Mouse (Mus musculus) stomach, embryonic 15.5 days (tissue): ENCODE measurements around the gene Cygb. TPM values are rescaled to one million over a fixed set of nuclear protein-coding genes. Genes with fewer than 3 reads are reported as not detected.
A peak's percentile ranks its signal among the peaks of the same experiment; 100 is the strongest.

Experiments
- ATAC-seq: fragments of 200-750 bp; cut with Nextera tagmentation; 2 replicates; pipeline ENCODE4 v1.8.0; 2017; ENCODE audit warnings: low read depth, moderate number of reproducible peaks, moderate TSS enrichment; ENCODE audit not compliant: insufficient read depth, low FRiP score
- H3K27ac ChIP-seq: fragments of 300-500 bp; sonication (generic); 2 replicates; pipeline ENCODE4 v1.5.1; 2015; ENCODE audit warnings: mild to moderate bottlenecking, inconsistent platforms
- H3K27me3 ChIP-seq: fragments of 300-500 bp; sonication (generic); replicated peaks from 2 replicates; pipeline ENCODE4 v1.6.1; 2015; ENCODE audit warnings: inconsistent platforms
- H3K36me3 ChIP-seq: fragments of 300-500 bp; sonication (generic); 2 replicates; pipeline ENCODE4 v1.6.1; 2015; ENCODE audit warnings: inconsistent platforms
- H3K4me1 ChIP-seq: fragments of 300-500 bp; sonication (generic); 2 replicates; pipeline ENCODE4 v1.6.1; 2015; ENCODE audit warnings: inconsistent platforms
- H3K4me2 ChIP-seq: fragments of 300-500 bp; sonication (generic); 2 replicates; pipeline ENCODE4 v1.6.1; 2015; ENCODE audit warnings: mild to moderate bottlenecking, inconsistent platforms
- H3K4me3 ChIP-seq: fragments of 300-500 bp; sonication (generic); replicated peaks from 2 replicates; pipeline ENCODE4 v1.5.1; 2015; ENCODE audit warnings: inconsistent platforms
- H3K9ac ChIP-seq: fragments of 300-500 bp; sonication (generic); 2 replicates; pipeline ENCODE4 v1.6.1; 2015; ENCODE audit warnings: inconsistent platforms
- H3K9me3 ChIP-seq: fragments of 300-500 bp; sonication (generic); 2 replicates; pipeline ENCODE4 v1.6.1; 2016; ENCODE audit warnings: inconsistent platforms
- WGBS: fragments of 180-500 bp; shearing (Covaris S2); methylation state at CpG from one replicate; pipeline ENCODE4 v1.1.7; 2015; 5-methylcytosine and 5-hydroxymethylcytosine counted together
- polyA plus RNA-seq: library from polyadenylated mRNA; unstranded; fragments of >200 nt; fragmentation: Nextera tagmentation; extraction: Ambion mirVana; gene quantifications from 2 replicates; pipeline ENCODE4 v1.2.1, GENCODE M21; 2015

Cygb gene
- polyA plus RNA-seq: 16.7 and 17.7 TPM in 2 replicates

DNA sequence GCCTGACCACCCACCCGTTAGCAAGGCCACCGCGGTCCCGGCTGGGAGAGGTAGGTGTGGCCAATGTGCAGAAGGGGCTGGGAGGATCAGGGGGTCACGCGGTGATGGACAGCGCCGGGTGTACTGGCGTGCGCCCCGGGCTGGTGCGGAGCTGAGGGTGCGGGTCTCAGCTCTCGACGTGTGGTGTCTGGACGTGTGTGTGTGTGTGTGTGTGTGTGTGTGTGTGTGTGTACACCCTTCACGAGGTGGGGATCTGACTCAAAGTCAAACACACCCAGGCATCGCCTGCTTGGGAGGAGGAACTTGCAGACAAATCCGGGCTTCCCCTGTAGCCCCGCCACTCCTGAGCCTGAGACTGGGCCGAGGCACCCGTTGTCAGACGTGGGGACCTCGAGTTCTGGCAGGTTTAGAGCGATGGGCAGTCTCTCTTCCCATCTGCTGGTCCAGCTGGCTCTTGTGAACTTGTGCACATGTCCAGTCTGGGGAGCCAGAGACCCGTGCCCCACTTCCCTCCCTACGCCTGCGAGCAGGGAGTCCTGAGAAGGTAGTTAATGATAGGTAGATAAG is at the start of gene Cygb:
Gene Cygb (minus strand): TSS at position 59 of the 567 bp plus-strand sequence.
- Histone ChIP-seq H3K27me3 (peaks cover 27% of the 10 kb centered on the region), H3K9ac (peak within 1 kb of the TSS; percentile 61), H3K9me3 (no peaks in the 10 kb centered on the region), H3K4me2 (peak within 1 kb of the TSS; percentile 94), H3K36me3 (no peaks in the 10 kb centered on the region), H3K4me3 (peak within 1 kb of the TSS; percentile 56), H3K4me1 (peaks cover 36% of the 10 kb centered on the region), H3K27ac (no peak within 1 kb of the TSS)
- ATAC-seq: no peak
- WGBS: 6% methylated on average over 28 of the region's 28 CpGs

DNA sequence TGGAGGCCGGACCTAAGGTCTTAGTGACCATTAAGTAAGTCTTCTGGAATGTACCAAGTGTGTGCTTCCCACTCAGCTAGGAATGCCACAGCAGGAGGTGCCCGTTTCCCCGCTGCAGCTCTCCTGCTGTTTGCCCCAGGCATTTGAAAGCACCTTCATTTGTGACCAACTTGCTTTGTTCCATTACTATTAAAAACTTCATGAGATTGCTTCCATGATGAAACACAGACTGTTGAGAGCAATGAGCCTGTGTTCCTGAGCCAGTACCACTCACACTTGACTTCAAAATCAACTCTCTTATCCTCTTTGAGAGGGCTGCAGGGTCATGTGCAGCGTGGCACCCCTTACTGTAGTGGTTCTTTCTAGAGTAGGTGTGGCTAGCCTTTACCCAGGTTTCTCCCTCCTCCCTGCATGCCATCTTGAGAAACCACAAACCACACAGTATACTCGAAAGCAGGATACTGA is 47.3 kb upstream of the Cygb start:
- no peak for ATAC-seq
- Histone ChIP-seq H3K9ac (no peak overlapping the region), H3K36me3 (no peaks in the 10 kb centered on the region), H3K4me3 (no peak overlapping the region), H3K27me3 (no peaks in the 10 kb centered on the region), H3K4me1 (no peaks in the 10 kb centered on the region), H3K4me2 (no peak overlapping the region), H3K9me3 (no peaks in the 10 kb centered on the region), H3K27ac (no peak overlapping the region)
- 44% methylated on average over 5 of the region's 5 CpGs for WGBS

DNA sequence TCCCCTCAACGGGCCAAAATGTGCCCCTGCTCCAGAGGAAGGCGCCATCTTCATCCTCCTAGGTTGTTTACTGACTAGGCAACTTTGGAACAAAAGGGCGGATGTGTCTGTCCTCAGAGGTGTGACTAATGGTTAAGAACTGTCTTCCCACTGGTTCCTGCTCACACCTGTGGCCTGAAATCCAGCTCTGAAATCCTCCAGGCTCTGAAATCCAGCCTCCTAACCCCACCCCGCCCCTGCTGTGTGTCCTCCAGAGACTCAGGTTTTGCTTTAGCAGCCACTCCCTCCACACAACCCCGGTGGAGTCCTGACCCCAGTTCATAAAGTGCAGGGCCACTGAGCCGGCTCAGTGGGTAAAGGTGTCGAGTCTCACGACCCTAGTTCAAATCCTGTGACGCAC is 43.4 kb upstream of the Cygb start:
- Histone ChIP-seq H3K4me3 (no peak overlapping the region), H3K9ac (no peak overlapping the region), H3K9me3 (no peaks in the 10 kb centered on the region), H3K36me3 (no peaks in the 10 kb centered on the region), H3K4me2 (no peak overlapping the region), H3K4me1 (peaks cover 10% of the 10 kb centered on the region; the same call in 1 of the 2 replicates), H3K27me3 (peaks cover 21% of the 10 kb centered on the region), H3K27ac (no peak overlapping the region)
- WGBS: 59% methylated on average over 9 of the region's 9 CpGs
- ATAC-seq: no peak

DNA sequence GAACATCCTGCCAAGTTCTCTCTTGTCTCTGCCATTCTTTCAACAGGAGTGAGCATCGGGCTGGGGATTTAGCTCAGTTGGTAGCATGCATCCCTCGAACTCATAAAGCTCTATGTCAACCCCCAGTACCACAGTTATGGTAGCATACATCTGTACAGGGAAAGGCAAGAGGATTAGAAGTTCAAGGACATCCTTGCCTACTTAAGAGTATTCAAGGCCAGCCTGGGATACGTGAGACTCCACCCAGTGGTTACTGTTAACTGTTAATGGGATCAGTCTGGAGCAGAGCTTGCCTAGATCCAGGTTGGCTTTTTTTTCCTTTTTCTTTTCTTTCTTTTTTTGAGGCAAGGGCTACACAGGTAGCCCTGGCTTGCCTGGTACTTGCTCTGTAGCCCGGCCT is 42.3 kb upstream of the Cygb start:
- Histone ChIP-seq H3K36me3 (no peaks in the 10 kb centered on the region), H3K4me3 (no peak overlapping the region), H3K4me2 (no peak overlapping the region), H3K4me1 (peaks cover 10% of the 10 kb centered on the region; the same call in 1 of the 2 replicates), H3K27me3 (peaks cover 21% of the 10 kb centered on the region), H3K9ac (no peak overlapping the region), H3K9me3 (no peaks in the 10 kb centered on the region), H3K27ac (no peak overlapping the region)
- 85% methylated on average over 4 of the region's 4 CpGs for WGBS
- ATAC-seq: no peak

DNA sequence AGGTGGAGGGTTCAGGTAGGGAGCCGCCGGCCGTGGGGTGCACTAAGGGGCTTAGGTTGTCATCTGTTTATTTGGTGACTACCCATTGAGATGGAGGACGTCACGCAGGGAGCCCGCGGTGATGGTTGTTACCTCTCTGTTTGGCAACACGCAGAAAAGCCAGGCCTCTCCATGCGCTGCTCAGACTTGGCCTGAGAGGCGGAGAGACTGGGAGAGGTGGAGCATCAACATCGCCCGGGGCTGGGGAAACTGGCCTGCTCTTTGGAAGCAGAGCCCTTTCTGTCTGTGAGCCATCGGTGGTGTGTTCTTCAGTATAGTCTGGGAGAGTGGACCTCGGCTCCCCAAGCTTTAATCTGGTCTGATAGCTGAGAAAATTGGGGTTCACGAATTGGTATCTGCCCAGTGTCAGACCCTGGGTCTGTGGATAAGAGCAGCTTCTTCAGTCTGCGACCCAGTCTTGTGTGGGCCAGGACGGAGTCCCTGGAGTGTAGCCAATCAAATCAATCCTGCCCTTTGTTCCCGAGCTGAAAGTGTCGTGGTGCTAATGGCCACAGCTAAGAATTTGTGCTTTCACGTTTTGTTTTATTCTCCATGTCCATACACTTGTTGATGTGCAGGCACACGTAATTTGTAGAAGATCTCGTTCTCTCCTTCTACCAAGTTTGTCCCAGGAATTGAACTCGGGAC is 41.2 kb upstream of the Cygb start:
- H3K27ac ChIP-seq: no peak overlapping the region
- H3K9ac ChIP-seq: no peak overlapping the region
- H3K4me3 ChIP-seq: peak overlapping the region; percentile 52; the same call in 1 of the 2 replicates
- no peaks in the 10 kb centered on the region for H3K36me3 ChIP-seq
- peaks cover 10% of the 10 kb centered on the region; the same call in 1 of the 2 replicates for H3K4me1 ChIP-seq
- H3K4me2 ChIP-seq: peak overlapping the region; percentile 93
- peaks cover 21% of the 10 kb centered on the region for H3K27me3 ChIP-seq
- H3K9me3 ChIP-seq: no peaks in the 10 kb centered on the region
- 34% methylated on average over 23 of the region's 23 CpGs for WGBS
- no peak for ATAC-seq

DNA sequence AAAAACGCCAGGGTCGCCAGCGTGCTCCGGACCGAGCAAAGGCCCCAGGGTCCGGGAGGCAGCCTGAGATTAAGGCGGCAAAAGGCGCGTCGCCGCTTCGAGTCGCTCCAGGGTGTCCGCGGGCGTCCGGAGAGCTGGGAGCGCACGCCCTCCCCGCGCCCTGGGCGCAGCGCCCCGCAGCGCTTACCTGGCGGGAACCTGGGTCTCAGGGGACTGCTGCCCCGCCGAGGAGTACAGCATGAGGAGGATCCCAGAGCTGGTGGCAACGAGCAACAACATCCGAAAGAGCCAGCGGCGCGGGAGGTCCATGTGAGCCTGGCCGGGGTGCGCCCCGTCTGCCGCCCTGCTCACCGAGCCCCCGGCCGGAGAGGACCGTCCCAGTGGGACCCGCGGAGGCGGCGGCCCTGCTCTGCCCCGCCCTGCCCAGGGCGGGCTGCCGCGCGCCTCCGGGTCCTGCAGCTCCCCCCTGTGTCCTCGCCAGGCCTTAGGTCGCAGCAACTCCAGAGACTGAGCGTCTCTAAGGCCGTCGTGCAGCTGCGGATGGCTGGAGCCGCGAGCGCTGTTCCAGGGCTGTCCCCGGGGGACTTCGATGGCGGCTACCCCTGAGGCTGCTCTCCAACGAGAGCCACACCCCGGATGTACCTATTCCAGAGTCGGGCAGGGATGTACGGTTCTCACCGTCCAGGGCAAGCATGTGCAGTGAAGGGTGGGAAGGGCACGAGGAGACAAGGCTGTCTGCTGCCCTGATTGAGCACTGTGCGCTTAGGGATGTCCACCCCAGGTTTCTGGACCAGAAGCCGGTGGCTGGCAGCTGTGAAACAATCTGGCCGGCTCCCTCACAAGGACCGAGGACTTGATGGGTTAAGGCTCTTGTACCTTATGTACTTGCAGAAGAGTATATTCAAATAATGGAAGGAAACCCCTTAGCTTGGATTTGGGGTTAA is 40.4 kb upstream of the Cygb start:
- ATAC-seq: peak; percentile 84
- Histone ChIP-seq H3K4me2 (peak overlapping the region; percentile 93), H3K36me3 (no peaks in the 10 kb centered on the region), H3K27me3 (peaks cover 21% of the 10 kb centered on the region), H3K9me3 (no peaks in the 10 kb centered on the region), H3K4me1 (peaks cover 10% of the 10 kb centered on the region; the same call in 1 of the 2 replicates), H3K9ac (peak overlapping the region; percentile 69), H3K4me3 (peak overlapping the region; percentile 52), H3K27ac (peak overlapping the region; percentile 92)
- WGBS: 2% methylated on average over 73 of the region's 73 CpGs

DNA sequence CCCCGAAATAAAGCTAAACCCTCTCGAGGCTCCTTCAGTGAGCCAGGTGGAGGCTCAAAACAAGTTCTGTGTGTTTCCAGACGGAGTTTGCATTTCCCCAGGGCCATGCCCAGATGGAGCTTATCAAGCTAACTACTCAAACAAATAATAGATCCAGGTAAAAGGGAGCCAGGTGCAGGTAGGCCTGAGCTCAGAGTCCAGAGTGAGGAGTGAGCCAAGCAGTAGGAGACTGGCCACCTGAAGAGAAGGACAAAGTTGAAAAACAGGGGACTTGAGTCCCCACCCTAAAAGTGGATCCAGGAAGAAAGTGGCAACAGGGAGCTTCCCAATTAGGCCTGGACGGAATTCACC is 39.8 kb upstream of the Cygb start:
- Histone ChIP-seq H3K4me3 (peak overlapping the region; percentile 52), H3K4me1 (peaks cover 10% of the 10 kb centered on the region; the same call in 1 of the 2 replicates), H3K27me3 (peaks cover 21% of the 10 kb centered on the region), H3K9ac (peak overlapping the region; percentile 69), H3K9me3 (no peaks in the 10 kb centered on the region), H3K27ac (peak overlapping the region; percentile 92), H3K36me3 (no peaks in the 10 kb centered on the region), H3K4me2 (peak overlapping the region; percentile 93)
- WGBS: 31% methylated on average over 4 of the region's 4 CpGs
- peak; percentile 59 for ATAC-seq

DNA sequence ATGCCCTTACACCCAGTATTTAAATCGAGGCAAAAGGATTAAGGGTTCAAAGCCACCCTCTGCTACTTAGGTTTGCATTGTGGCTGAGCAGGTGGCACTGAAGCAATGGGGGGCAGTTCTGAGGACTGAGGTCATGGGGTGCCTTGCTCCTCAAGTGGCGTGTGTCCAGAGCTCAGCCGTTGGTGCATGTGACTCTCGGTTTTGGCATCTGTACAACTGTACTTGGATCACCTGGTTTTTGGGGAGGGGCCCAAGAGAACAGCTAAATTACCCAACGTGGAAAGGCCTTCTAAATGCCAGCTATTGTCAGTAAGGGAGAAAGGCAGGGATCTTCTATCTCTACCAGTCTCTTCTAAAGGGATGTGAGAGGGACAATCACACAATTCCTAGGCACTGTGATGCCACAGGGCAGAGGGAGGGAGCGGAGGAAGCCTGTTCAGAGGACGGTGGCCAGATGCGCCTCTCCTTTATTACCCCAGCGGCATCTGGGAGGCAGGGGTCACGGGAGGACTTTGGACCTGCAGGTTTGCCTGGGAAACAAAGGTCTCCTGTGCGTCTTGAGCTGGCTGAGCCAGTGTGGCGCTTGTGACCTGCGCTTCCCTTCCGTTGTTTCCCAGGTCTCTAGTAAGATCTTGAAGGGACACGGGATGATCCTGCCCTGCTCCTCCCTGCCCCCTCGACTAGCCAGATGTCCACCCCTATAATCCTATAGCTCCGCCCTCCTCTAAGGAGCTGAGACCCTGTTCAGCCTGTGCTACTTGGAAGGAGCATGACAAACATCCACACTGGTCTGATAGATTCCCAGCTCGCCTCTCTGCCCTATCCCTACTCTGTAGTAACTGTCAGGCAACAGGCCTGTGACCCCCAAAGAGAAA is 36.8 kb upstream of the Cygb start:
- no peak overlapping the region for H3K4me2 ChIP-seq
- H3K9ac ChIP-seq: no peak overlapping the region
- ATAC-seq: no peak

DNA sequence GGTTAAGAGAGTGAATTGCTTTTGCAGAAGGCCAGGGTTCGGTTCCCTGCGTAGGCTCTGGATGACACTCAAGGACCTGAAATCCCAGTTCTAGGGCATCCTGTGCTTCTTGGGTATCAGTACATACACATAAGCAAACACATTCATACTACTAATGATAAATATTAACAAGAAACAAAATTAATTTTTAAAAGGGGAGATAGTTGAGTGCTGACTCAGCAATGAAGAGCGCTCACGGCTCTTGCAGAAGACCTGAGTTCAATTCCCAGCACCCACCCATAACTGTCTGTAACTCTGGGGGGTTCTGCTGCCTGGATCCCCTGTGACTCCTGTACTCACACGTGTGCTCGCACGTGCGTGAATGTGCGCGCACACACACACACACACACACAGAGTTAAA is 35.5 kb upstream of the Cygb start:
- no peak overlapping the region for H3K4me2 ChIP-seq
- ATAC-seq: no peak
- H3K4me1 ChIP-seq: peaks cover 5% of the 10 kb centered on the region; the same call in 1 of the 2 replicates
- no peak overlapping the region for H3K9ac ChIP-seq
- H3K27me3 ChIP-seq: peaks cover 12% of the 10 kb centered on the region
- H3K4me3 ChIP-seq: no peak overlapping the region
- 91% methylated on average over 10 of the region's 10 CpGs for WGBS
- no peak overlapping the region for H3K27ac ChIP-seq
- H3K9me3 ChIP-seq: no peaks in the 10 kb centered on the region
- H3K36me3 ChIP-seq: peaks cover 5% of the 10 kb centered on the region; the same call in 1 of the 2 replicates

More for the DNA sequence above, 36.8 kb upstream of the Cygb start:
- H3K4me1 ChIP-seq: peaks cover 10% of the 10 kb centered on the region; the same call in 1 of the 2 replicates
- H3K36me3 ChIP-seq: no peaks in the 10 kb centered on the region
- no peaks in the 10 kb centered on the region for H3K9me3 ChIP-seq
- 59% methylated on average over 18 of the region's 18 CpGs for WGBS
- no peak overlapping the region for H3K27ac ChIP-seq
- H3K4me3 ChIP-seq: no peak overlapping the region
- H3K27me3 ChIP-seq: peaks cover 21% of the 10 kb centered on the region

DNA sequence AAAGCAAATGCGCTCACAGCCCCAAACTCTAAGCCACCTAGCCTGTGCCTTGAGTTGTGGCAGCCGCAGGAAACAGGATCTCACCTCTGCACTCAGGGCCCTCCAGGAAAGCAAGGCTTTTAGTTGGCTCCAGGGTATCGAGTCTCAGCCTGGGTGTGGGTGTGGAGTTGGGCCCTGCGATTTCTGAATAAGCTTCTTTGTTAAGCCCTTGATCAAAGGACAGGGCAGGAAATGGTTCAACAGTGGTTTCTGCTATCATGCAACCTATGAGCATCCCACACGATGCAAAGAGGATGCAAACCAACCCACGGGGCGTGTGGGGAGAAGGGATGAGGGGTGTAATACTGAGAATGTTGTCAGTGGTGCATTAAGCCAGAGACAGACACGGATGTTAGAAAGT is 33.8 kb upstream of the Cygb start:
- no peaks in the 10 kb centered on the region for H3K4me1 ChIP-seq
- no peaks in the 10 kb centered on the region for H3K9me3 ChIP-seq
- no peaks in the 10 kb centered on the region for H3K27me3 ChIP-seq
- H3K4me2 ChIP-seq: no peak overlapping the region
- H3K9ac ChIP-seq: no peak overlapping the region
- no peak overlapping the region for H3K4me3 ChIP-seq
- no peak overlapping the region for H3K27ac ChIP-seq
- no peak for ATAC-seq
- peaks cover 8% of the 10 kb centered on the region; the same call in 1 of the 2 replicates for H3K36me3 ChIP-seq
- WGBS: 70% methylated on average over 8 of the region's 8 CpGs

DNA sequence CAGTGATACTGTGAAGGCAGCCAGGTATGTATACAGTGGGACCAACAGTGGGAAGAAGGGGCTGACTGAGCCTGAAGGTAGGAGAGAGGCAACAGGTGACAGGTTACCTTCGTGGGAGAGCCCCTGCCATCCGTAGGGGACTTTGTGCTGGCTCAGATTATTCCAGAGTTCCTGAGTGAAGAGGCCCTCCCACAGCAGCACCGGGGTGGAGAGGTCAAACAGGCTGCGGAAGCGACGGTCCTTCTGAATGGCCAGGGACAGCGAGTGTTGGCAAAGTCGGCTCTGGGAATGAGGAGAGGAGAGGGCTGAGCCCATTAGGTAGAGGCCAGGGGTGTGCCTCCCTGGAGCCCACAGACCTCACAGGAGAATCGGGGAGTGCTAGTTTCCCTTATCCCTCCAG is 31.6 kb upstream of the Cygb start:
- WGBS: 77% methylated on average over 9 of the region's 9 CpGs
- Histone ChIP-seq H3K9me3 (no peaks in the 10 kb centered on the region), H3K4me1 (no peaks in the 10 kb centered on the region), H3K36me3 (peaks cover 8% of the 10 kb centered on the region; the same call in 1 of the 2 replicates), H3K27me3 (no peaks in the 10 kb centered on the region), H3K9ac (no peak overlapping the region), H3K27ac (no peak overlapping the region), H3K4me3 (no peak overlapping the region), H3K4me2 (no peak overlapping the region)
- ATAC-seq: no peak
